Mouse (Mus musculus) ES-E14 (cell line): Measurements from ENCODE around the gene Fsip1. TPM values are rescaled to one million over a fixed set of nuclear protein-coding genes. Genes with fewer than 3 reads are reported as not detected.
A peak's percentile ranks its signal among the peaks of the same experiment; 100 is the strongest.

ENCODE experiments used
- DNase-seq: peaks from one replicate; pipeline ENCODE4 v3.0.0-alpha.2; 2013; ENCODE audit warnings: low read depth, low spot score
- H3K27ac ChIP-seq: 2 replicates; pipeline ENCODE4 v1.5.1; 2012; ENCODE audit warnings: low read depth, mild to moderate bottlenecking, low read length, moderate library complexity, mixed read lengths; ENCODE audit not compliant: poor library complexity, insufficient read depth, severe bottlenecking
- H3K36me3 ChIP-seq: 2 replicates; pipeline ENCODE4 v1.6.1; 2012; ENCODE audit warnings: mild to moderate bottlenecking, low read length, moderate library complexity, mixed read lengths; ENCODE audit not compliant: control insufficient read depth, poor library complexity, insufficient read depth, severe bottlenecking
- H3K4me1 ChIP-seq, 2 experiments: fragments of 150-350 bp in 1 of 2; sonication (generic) in 1 of 2; 2 replicates each; pipeline ENCODE4 v1.6.1; 2012; ENCODE audit warnings: low read length in 2 of 2, mild to moderate bottlenecking in 1 of 2, mixed read lengths in 1 of 2; ENCODE audit not compliant: control insufficient read depth in 2 of 2, insufficient read depth in 2 of 2, poor library complexity in 1 of 2
- H3K4me3 ChIP-seq, 2 experiments: fragments of 150-350 bp in 1 of 2; sonication (generic) in 1 of 2; 2 replicates each; pipeline ENCODE4 v1.5.1; 2012; ENCODE audit warnings: low read length in 2 of 2, low read depth in 1 of 2, mild to moderate bottlenecking in 1 of 2, mixed read lengths in 1 of 2; ENCODE audit not compliant: insufficient read depth in 1 of 2, poor library complexity in 1 of 2, severe bottlenecking in 1 of 2
- H3K9ac ChIP-seq: 2 replicates; pipeline ENCODE4 v1.6.1; 2012; ENCODE audit warnings: low read depth, mild to moderate bottlenecking, low read length, mixed read lengths; ENCODE audit not compliant: poor library complexity, insufficient read depth, severe bottlenecking
- H3K9me3 ChIP-seq: fragments of 150-350 bp; sonication (generic); 2 replicates; pipeline ENCODE4 v1.6.1; 2012; ENCODE audit warnings: low read depth, mild to moderate bottlenecking, low read length; ENCODE audit not compliant: control insufficient read depth, insufficient read depth
- CHD2 ChIP-seq: IDR thresholded peaks from 2 replicates; pipeline ENCODE4 v1.6.1; 2014; ENCODE audit warnings: mild to moderate bottlenecking, low read depth, low read length, inconsistent platforms
- HCFC1 ChIP-seq: IDR thresholded peaks from 2 replicates; pipeline ENCODE4 v1.6.1; 2012; ENCODE audit warnings: low read length, inconsistent platforms, borderline replicate concordance; ENCODE audit not compliant: insufficient read depth
- MAFK ChIP-seq: IDR thresholded peaks from 2 replicates; pipeline ENCODE4 v1.6.1; 2014; ENCODE audit warnings: mild to moderate bottlenecking, low read depth, low read length, inconsistent platforms; ENCODE audit not compliant: insufficient read depth
- ZC3H11A ChIP-seq: IDR thresholded peaks from 2 replicates; pipeline ENCODE4 v1.6.1; 2012; ENCODE audit warnings: low read depth, mild to moderate bottlenecking, inconsistent platforms, low read length, borderline replicate concordance
- ZNF384 ChIP-seq: IDR thresholded peaks from 2 replicates; pipeline ENCODE4 v1.6.1; 2012; ENCODE audit warnings: low read depth, low read length, inconsistent platforms
- in situ Hi-C, 2 experiments: fragments of 600-800 bp; cut with MboI; formaldehyde crosslinking; loops; one replicate each; pipeline ENCODE4 v1.15.1; 2025; ENCODE audit warnings: low sequenced_read_pairs in 2 of 2, inconsistent platforms in 1 of 2; ENCODE audit not compliant: unreplicated experiment in 2 of 2
- total RNA-seq: library from RNA; depleted of rRNA; stranded (reverse); fragments of 300-350 nt; gene quantifications from 2 replicates; pipeline ENCODE4 v1.2.3, GENCODE M21; 2012

The Fsip1 gene
- total RNA-seq, 1 experiment, result 0.85 TPM

GRCm38 (mm10) chr2:118112846-118113479 is 143.8 kb downstream of the Fsip1 start:
- Histone ChIP-seq H3K9me3 (no peaks in the 10 kb centered on the region), H3K9ac (no peak overlapping the region), H3K36me3 (no peaks in the 10 kb centered on the region; the same call in 1 of the 2 replicates), H3K4me3 (no peak overlapping the region), H3K4me1 (peaks cover 2 to 4% of the 10 kb centered on the region in 2 experiments; a peak in 2 of 4 replicates), H3K27ac (no peak overlapping the region)
- TF ChIP-seq MAFK, result no peak
- TF ChIP-seq ZC3H11A, result no peak
- no peak for TF ChIP-seq HCFC1
- TF ChIP-seq ZNF384, result no peak
- in situ Hi-C loops, result no loop called here
- no peak for DNase-seq

GRCm38 (mm10) chr2:118112438-118112837 is 144.3 kb downstream of the Fsip1 start:
- H3K4me3 ChIP-seq, result no peak overlapping the region; a peak in 1 of 4 replicates
- H3K4me1 ChIP-seq, result peaks cover 2 to 4% of the 10 kb centered on the region in 2 experiments; a peak in 2 of 4 replicates
- H3K9me3 ChIP-seq, result no peaks in the 10 kb centered on the region
- no peak for TF ChIP-seq ZNF384
- H3K27ac ChIP-seq, result no peak overlapping the region
- H3K9ac ChIP-seq, result no peak overlapping the region
- in situ Hi-C loops, result no loop called here
- no peaks in the 10 kb centered on the region; the same call in 1 of the 2 replicates for H3K36me3 ChIP-seq
- no peak for DNase-seq

GRCm38 (mm10) chr2:118111488-118112131 is 145.2 kb downstream of the Fsip1 start, which contains the start of gene Thbs1:
Gene Thbs1 (plus strand): TSS chr2:118111876.
- in situ Hi-C loops, result no loop called here
- TF ChIP-seq ZNF384, result no peak
- no peak for TF ChIP-seq MAFK
- no peak for TF ChIP-seq HCFC1
- no peak for TF ChIP-seq ZC3H11A
- TF ChIP-seq CHD2, result no peak
- Histone ChIP-seq H3K9me3 (no peaks in the 10 kb centered on the region), H3K36me3 (no peaks in the 10 kb centered on the region), H3K4me1 (peaks cover 2 to 4% of the 10 kb centered on the region in 2 experiments; a peak in 2 of 4 replicates), H3K9ac (peak within 1 kb of the TSS; percentile 62; the same call in 1 of the 2 replicates), H3K4me3 (peak within 1 kb of the TSS; percentile 43 to 56), H3K27ac (no peak within 1 kb of the TSS)
- peak; percentile 54 for DNase-seq

GRCm38 (mm10) chr2:118111116-118111487 is 145.7 kb downstream of the Fsip1 start:
- H3K36me3 ChIP-seq, result no peaks in the 10 kb centered on the region
- peak overlapping the region; percentile 43 to 56 for H3K4me3 ChIP-seq
- in situ Hi-C loops, result no loop called here
- TF ChIP-seq CHD2 (no peak), MAFK (no peak), ZNF384 (no peak), HCFC1 (no peak), ZC3H11A (0 out of 2 replicates have a peak, but pooled peaks have one; percentile 25)
- no peak overlapping the region for H3K27ac ChIP-seq
- H3K4me1 ChIP-seq, result peaks cover 2 to 4% of the 10 kb centered on the region in 2 experiments; a peak in 2 of 4 replicates
- DNase-seq, result peak; percentile 80
- 0 out of 2 replicates have a peak overlapping the region, but pooled peaks have one; percentile 14 for H3K9ac ChIP-seq
- H3K9me3 ChIP-seq, result no peaks in the 10 kb centered on the region
